Mouse (Mus musculus): ENCODE data around the gene Arhgef10l.
A peak's percentile ranks its signal among the peaks of the same experiment; 100 is the strongest.

Gene Arhgef10l

DNA sequence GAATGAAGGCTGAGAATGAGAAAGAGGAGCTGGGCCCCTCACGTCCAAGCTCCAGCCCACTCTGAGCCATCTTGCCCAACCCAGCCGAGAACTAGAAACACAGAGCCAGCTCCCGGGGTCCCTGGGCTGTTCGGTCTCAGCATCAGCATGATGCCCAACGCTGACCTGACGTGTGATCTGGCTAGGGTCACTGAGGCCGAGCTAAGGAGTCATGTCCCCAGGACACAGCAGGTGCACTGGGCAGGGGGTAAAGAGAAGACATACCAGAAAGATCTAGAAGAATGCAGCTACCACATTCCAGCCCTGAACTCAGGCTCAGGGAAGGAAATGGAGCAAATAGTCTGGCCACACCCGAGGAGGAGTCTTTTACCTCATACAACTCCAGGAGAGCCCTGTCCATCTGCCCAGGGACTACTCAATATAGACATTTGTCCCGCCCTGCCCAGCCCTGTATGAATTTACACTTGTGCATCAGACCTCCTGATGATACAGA, 57.5 kb downstream of the Arhgef10l start:
- no peak for DNase-seq (ENCODE audit: low read depth, low spot score)

DNA sequence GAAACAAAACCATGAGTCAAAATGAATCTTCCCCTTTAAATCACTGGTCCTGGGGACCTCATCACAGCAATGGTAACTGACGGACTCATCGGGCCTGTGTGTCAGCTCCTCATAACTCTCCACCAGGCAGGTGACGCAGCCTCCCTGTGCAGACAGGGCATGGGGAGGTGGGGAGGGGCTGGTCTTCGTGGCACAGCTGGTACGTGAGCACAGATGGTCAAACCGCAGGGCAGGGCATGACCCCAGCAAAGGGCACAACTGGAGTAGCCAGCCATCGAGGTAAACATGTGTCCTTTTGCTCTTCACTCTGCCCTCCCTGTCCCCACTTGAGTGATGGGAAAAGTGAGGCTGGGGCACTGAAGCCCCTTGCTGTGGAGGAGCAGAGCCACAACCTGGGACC, 59.0 kb downstream of the Arhgef10l start:
- DNase-seq (ENCODE audit: low read depth, low spot score): no peak

- no peak for DNase-seq (ENCODE audit: low read depth, low spot score)
Observed at GRCm38 (mm10) chr4:140606197-140606596, 59.6 kb downstream of the Arhgef10l start.

- DNase-seq (ENCODE audit: low read depth, low spot score): no peak
Observed at GRCm38 (mm10) chr4:140605790-140606189, 60.0 kb downstream of the Arhgef10l start.

DNA sequence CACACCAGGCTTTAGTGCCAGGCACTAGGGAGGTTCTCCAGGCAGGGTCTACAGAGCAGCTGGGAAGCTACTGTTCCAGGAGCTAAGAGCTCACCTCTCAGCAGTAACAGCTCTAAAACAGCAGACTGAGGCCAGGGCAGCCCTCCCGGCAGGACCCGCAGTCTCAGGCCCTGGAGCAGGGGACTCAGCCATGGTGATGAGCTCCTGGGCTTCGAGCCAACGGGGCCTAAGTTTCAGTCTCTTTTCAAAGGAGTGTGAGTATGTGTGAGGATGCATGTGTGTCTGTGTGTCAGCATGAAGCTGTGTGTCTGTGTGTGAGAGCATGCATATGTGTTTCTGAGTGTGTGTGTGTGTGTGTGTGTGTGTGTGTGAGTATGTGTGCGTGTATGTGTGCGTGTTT, 60.6 kb downstream of the Arhgef10l start:
- no peak for DNase-seq (ENCODE audit: low read depth, low spot score)

GRCm38 (mm10) chr4:140604541-140604940, 61.3 kb downstream of the Arhgef10l start:
- no peak for DNase-seq (ENCODE audit: low read depth, low spot score)

GRCm38 (mm10) chr4:140602022-140602421, 63.8 kb downstream of the Arhgef10l start:
- no peak for DNase-seq (ENCODE audit: low read depth, low spot score)

DNA sequence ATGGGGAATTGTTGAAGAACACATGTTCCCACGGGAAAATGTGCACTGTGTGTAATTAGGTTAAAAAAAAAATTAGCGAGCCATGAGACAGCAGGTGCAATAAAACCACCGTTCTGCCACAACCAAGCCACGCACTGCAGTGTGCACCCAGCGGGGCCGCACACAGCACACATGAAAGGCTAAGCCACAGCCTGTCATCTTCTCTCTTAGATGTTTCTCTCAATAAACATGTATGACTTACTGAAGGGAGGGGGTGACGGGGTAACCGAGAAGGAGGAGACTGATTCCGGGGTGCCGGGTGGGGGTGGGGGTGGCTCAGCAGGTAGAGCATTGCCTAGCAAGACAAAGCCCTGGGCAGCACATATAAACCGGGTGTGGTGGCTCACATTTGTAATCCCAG, 64.7 kb downstream of the Arhgef10l start:
- DNase-seq (ENCODE audit: low read depth, low spot score): no peak

DNA sequence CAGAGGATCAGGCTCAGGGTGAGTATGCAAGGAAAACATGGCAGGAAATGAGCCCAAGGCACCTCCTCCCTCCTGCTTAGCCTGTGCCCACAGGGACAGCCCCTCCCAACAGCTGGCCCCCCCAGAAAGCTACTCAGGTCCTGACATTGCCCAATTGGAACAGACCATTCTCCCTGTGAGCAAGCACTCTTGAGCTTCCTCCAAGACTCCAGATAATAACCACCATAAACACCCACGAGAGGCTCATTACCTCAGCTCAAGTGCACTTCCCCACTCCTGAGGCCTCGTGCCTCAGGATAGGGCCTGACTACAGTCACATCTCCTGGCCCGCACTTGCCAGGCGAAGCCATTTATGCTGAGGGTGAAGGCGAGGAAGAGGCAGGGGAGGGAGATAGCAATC, 67.0 kb downstream of the Arhgef10l start:
- DNase-seq (ENCODE audit: low read depth, low spot score): no peak

- no peak for DNase-seq (ENCODE audit: low read depth, low spot score)
Observed at GRCm38 (mm10) chr4:140597928-140598327, 67.9 kb downstream of the Arhgef10l start.

DNA sequence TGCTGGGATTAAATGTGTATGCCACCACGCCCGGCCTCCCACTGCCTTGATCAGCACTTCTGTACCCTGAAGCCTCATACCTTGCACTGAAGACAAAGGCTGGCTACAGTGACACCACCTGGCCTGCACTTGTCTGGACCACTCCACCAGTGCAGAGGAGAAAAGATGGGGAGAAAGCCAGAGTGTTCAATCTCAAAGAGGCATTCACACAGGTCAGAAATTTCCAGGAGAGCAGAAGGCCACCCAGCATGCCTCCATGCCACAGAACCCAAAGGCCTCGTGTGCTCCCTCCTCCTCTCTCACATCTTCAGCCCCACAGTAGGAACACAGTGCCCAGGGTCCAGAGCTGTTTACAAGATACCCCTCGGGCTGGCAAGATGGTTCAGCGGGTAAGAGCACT, 68.4 kb downstream of the Arhgef10l start:
- no peak for DNase-seq (ENCODE audit: low read depth, low spot score)

- DNase-seq (ENCODE audit: low read depth, low spot score): no peak
Observed at GRCm38 (mm10) chr4:140593771-140594505, 71.9 kb downstream of the Arhgef10l start.

DNA sequence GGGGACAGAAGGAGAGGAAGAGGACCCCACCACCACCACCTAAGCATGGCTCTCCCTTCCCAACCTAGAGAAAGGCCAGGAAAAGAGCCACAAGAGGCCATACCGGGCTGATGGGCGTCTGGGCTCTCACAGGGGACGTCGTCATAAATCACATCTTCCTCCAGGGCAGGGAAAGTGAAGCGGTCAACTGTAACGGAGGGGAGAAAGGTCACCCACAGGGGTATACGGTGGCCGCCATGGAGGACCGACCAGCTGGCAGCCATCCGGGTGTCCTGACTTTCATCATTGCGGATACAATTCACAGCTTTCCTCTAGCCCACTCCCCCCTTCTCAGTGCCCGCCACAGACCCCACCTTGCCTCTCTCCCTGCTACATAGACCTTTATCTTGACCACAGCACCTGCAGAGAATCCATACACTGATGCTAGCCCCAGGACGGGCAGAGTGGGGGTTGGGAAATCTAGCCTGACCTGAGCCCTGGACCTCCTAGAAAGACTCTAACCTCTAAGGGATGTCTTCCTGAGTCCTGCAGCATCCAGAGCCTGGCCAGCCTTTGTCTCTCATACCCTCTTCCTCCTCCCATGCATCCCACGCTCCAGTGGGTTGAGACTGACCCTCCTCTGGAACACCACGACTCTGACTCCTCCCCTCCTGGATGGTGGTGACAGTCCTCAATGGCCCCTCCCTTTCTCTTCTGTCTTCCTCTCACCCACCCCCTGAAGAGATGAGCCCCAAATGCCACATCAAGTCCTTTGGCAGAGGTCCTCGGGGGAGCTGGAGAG, 72.6 kb downstream of the Arhgef10l start:
- DNase-seq (ENCODE audit: low read depth, low spot score): no peak

GRCm38 (mm10) chr4:140592217-140592759, 73.5 kb downstream of the Arhgef10l start:
- DNase-seq (ENCODE audit: low read depth, low spot score): peak; percentile 74

DNA sequence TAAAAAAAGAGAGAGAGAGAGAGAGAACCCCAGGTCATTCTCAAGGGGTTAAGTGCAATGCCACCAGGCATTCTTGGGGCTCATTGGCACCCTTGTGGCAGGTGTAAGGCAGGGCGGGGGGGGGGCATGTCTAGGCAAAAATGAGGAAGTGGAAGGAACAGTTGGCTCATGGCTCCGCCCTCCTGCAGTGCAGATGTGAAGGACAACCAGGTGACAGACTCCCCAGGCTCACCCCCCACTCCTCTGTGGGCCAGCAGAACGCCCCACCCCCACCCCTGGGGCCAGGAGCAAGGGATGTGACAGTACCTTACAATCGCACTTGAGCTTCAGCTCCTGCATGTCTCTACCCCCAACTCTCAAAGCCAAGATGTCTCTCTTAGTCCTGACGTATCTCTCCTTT, 79.3 kb downstream of the Arhgef10l start:
- no peak for DNase-seq (ENCODE audit: low read depth, low spot score)

- DNase-seq (ENCODE audit: low read depth, low spot score): no peak
Observed at GRCm38 (mm10) chr4:140584240-140584639, 81.6 kb downstream of the Arhgef10l start.

GRCm38 (mm10) chr4:140582390-140583088, 83.3 kb downstream of the Arhgef10l start:
- DNase-seq (ENCODE audit: low read depth, low spot score): no peak

GRCm38 (mm10) chr4:140581730-140582389, 84.0 kb downstream of the Arhgef10l start:
- DNase-seq (ENCODE audit: low read depth, low spot score): no peak

DNA sequence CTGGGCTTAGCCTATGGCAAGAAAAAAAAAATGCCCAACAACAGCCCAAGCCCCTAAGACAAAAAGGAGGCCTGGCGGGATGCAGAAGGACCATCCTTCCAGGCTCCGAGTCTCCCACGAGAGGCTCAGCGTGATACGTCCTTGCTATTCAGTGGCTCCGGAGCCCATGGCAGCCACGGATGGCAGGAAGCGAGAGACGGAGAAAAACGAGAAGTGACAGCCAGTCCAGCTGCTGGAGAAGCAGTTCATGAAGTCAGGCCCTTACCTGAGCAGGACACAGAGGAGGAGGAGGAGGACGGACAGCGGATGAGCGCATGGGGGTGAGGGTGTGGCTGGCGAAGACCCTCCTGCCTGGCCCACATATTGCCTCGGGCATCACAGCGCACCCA, 84.5 kb downstream of the Arhgef10l start:
- DNase-seq (ENCODE audit: low read depth, low spot score): no peak

DNA sequence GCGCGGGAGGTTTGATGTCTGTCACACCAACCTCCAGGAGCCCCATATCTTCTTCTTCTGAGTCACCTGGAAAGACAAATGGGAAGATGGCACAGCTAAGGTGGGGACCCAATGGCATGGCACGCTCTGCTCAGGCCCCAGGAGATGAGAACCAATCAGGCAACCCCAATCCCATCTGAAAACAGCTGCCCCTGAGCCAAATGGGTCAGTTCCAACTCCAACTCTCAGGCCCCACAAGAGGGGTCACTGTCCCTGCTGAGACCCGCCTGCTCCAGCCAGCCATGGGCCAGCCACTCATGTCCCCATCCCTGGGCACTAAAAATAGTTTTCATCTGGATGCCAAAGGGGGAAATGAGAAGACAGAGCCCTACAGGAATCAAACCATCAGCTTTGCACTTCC, 84.9 kb downstream of the Arhgef10l start:
- no peak for DNase-seq (ENCODE audit: low read depth, low spot score)

- DNase-seq (ENCODE audit: low read depth, low spot score): no peak
Observed at GRCm38 (mm10) chr4:140579576-140579975, 86.2 kb downstream of the Arhgef10l start.

Measured in embryo, embryonic 11.5 days (tissue).